Mouse (Mus musculus): ENCODE measurements around the gene Acox2.
"Not testable (repeated sequence)": the region's sequence is repeated elsewhere in the genome, so short reads cannot be mapped to it uniquely, and the experiment has no call there.

GRCm38 (mm10) chr14:8286595-8286994 lies 27.4 kb upstream of the Acox2 start:
- TF ChIP-seq CTCF (IDR thresholded peaks at IDR 0.05; ENCODE audit: control insufficient read depth, insufficient read depth, insufficient replicate concordance, low read depth, low read length); POLR2A (IDR thresholded peaks at IDR 0.05; ENCODE audit: control insufficient read depth, low read depth, low read length): not testable (repeated sequence)

Measured in testis, adult 2 months (tissue).